Mouse (Mus musculus): ENCODE results near the gene Speer4a.
"Not testable (repeated sequence)": the region's sequence is repeated elsewhere in the genome, so short reads cannot be mapped to it uniquely, and the experiment has no call there.

DNA sequence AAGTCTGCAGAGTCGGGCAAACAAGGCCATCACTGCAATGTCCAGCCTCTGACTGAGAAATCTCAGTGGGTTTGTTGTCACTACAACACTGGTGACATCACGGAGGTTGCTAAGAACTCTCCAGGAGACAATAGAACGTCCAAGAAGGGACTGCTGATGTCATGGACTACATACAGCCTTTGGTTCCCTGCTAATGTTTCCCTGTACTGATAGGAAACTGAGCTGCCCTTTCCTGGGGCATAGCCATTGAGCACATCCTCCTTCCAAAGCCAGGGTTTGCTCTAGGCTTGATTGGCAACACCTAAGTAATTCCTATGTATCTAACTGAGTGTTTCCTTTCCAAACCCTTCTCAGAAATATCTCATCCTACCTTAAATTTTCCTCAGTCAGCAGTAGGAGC lies 50.8 kb downstream of the Speer4a start, which contains the start of gene Gm21698:
- not testable (repeated sequence) for TF ChIP-seq POU5F1 (IDR thresholded peaks at IDR 0.05; ENCODE audit: borderline replicate concordance, low read length); CTCF (conservative IDR thresholded peaks at IDR 0.05; ENCODE audit: low read length); NANOG (IDR thresholded peaks at IDR 0.05; ENCODE audit: borderline replicate concordance, low read length)

Data from E14TG2a.4 (cell line).